Mouse (Mus musculus) T-helper 1 cell (primary cell): Measurements from ENCODE around the gene Gm27027.

Experiments
- in situ Hi-C: fragments of 300-600 bp; cut with MboI, MseI; formaldehyde crosslinking; loops from one replicate; pipeline ENCODE4 v1.15.1; 2025; ENCODE audit warnings: high pct_unique_total_duplicates

The Gm27027 gene

DNA sequence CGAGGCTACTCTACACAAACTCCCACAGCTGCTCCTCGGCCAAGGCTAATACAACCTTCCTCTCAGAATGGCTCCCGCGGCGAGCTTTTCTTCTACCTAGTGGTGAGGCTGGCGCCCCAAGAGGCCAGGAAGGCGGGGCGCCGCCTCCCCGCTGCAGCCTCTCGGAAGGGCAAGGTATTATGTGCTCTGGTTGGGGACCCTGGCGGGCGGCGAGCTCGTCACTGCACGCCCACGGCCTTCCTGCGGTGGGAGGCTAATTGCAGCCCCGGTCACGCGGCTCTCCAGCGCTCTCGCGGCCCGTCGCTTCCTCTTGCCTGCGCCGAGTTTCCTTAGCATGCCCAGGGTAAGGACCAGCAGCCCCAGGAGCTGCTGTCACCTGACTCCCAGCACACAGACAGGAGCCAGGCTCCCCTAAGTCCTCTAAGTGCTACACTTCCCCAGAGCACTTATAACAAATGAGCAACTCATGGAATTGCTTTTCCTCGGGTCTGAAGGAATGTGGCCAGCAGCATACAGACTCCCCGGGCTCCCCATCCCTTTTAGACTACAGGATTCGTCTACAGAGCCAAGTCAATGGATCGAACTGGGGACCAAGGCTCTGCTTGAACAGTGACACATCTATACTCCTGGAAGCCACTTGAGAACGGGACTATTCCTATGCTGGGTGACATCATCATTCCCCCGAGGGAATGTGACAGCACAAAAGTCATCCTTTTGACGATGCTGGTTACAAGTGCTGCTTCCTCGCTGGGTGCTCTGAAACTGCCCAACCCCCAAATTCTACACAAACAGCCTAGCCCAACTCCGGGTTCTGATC, 19.5 kb downstream of the Gm27027 start:
- in situ Hi-C loops = loop anchor here (10.0 kb wide), 1 partner anchor 552 kb away; no protein-coding TSS in a partner anchor

DNA sequence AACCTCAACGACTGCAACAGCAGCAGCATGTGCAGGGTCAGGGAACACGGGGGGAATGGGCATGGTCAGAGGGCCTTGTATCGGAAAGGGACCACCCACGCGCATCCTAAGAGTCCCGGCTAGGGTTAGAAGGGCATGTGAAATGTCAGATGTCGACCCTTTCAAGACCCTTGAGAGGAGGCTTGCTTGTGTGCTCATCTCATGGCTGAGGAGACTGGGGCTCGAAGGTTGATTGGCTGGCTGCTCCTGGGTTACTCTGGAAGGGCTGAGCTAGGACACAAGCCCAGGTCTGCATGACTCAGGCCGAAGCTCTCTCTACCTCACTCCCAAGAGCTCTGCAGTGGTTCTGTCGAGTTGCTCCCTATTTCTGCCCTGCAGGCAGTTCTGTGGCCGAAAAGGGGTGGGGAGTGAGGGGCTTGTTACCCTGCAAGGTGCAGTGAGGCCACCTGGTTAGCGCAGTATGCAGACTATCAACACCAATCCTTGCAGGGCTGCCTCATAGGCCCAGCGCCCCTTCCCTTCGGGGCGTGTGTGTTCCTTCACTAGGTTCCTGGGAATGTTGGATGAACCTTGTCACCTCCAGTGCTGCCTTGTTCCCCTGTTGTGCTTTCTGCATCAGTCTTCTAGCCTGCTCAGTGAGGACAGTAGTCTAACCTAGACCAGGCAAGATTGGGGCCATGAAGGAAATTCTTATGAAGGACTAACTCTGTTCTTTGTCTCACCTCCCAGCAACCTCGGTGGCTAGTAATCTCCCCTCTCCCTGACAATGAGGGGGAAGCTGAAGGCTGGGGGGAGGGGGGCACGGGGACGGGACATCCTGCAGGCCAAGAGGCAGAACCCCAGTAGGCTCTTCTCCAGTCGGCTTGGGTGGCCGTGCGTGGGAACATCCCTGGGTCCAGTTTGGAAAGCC, 20.4 kb downstream of the Gm27027 start:
- in situ Hi-C loops = loop anchor here (10.0 kb wide), 1 partner anchor 551 kb away; no protein-coding TSS in a partner anchor

DNA sequence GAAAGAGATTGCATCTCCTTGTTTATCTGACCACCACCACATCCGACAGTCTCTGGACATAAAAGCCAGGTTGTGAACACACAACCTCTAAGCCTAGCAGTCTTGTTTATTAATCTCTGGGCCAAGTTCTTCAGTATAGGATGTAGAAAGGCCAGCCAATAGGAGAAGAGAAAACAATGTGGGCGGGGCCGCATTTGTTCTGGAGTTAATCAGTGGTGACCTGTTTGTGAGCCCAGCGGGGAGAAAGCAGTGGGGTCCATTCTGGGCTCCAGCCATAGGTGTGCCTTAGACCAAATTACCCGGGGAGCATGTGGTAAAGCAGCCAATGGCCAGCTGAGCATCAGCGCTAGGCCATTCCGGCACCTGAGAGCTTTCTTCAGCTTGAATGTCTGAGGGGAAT, 21.1 kb downstream of the Gm27027 start:
- in situ Hi-C loops = loop anchor here (10.0 kb wide), 1 partner anchor 550 kb away; no protein-coding TSS in a partner anchor

DNA sequence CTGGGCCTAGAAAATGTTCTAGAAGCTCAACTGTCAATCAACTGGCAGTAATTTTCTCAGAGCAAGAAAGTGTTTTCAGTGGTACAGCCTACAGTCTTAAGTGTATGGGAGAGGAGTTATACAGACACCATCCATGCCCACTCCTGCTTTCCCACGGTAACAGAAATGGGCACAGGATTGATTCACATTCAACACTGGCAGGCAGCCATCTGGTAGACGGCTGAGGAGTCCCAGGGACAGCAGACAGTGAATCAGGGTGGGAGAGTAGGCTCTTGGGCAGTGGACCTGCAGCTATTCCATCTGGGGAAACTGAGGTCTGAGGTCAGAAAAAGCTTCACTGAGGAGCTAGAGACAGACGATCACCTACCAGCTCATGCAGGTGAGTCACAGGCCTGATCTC, 24.5 kb downstream of the Gm27027 start:
- in situ Hi-C loops = loop anchor here (10.0 kb wide), 1 partner anchor 547 kb away; no protein-coding TSS in a partner anchor

DNA sequence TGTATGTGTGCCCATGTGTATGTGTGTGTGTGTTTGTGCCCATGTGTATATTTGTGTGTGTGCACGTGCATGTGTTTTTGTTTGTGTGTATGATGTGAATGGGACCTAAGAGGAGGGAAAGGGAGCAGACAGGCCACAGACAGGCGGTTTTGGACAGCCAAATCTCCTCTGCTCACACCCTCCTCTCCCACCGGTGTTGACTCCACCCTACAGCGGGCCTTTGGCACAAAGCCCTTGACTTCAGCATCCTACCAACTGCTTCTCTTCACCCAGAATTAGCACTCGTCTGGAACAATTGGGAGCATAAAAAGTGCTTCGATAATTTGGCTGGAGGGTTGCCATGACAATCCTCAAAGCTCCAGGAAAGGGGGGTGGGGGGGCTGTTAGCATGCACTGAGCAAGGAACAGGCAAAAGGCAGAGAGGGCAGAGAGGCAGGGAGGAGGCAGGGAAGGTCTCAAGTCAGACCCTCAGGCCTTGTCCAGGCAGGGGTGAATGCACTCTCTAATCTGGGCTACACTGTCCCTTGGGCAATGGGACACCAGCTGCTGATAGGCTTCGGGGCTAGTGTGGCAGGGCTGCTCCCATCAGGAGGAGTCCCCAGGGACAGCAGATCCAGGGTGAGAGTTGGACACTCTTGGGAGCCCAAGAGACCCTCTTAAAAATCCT, 31.5 kb downstream of the Gm27027 start:
- in situ Hi-C loops = no loop called here

DNA sequence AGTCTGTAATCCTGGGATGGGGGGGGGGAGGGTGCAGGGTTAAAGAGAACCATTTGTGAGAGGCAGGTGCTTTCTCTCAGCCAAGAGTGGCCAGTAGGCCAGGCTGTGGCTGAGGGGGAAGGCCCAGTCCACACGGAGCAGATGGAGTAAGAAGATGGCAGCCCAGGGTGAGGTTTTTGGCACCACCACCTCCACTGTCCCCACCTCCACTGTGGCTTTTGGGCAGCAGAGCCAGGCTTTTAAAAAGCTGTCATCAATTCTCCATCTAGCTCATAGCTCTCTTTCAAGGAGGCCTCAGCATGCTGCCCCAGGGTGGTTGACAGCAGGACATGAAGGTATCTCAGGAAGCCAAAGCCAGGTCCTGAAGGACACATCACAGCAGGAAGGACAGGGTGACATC, 32.4 kb downstream of the Gm27027 start:
- in situ Hi-C loops = no loop called here

DNA sequence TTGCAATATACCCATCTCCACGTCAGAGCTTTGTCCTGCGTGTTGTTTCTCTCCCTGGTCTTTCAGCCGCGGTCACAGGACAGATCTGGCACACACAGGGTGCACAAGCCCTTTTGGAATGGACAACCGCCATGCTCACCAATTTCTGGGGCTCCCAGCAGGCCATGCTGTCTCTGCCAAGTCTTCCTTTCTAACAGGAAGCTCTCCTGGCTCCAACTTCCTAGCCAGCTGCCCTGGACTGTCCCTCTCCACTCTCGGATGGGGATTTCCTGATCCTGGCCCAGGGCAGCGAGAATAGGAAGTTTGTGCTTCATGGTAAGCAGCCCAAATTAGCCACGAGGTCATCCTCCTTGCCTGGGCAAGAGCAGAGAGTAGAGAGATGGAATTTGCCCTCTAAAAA, 34.4 kb downstream of the Gm27027 start:
- in situ Hi-C loops = no loop called here

DNA sequence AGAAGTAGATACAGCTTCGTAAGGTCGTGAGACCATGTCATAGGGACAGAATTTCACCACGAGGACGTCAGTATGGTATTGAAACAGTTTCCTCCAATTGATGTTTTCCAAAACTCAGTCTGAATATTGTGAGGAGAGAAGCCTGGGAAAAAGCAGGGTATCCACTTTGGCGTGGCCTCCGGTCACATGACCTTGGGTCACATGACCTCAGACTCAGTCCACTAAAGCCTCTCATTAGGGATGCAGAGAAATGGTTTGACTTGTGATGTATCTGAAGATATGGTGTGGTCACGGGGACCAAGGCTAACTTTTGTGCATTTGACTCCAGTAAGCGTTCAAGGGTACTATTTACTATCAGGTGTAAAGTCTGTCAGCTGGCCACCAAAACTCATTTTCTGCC, 36.8 kb downstream of the Gm27027 start:
- in situ Hi-C loops = no loop called here

DNA sequence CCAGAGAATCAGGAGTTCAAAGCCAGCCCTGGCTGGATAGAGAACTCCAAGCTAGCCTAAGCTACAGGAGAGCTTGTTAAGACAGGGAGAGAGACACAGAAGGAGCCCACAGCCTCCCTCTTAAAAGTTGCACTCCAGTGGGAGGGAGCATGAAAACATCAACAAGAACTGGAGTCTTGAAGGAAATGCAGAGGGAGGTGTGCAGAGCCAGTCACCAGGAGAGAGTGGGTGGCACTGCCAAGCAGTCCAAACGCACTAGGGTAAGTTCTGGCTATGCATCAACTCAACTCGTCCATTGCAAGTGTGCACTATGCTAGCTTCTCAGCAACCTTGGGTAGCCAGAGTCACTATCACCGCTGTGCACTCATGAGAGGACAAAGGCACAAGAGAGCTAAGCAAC, 37.9 kb downstream of the Gm27027 start:
- in situ Hi-C loops = no loop called here

DNA sequence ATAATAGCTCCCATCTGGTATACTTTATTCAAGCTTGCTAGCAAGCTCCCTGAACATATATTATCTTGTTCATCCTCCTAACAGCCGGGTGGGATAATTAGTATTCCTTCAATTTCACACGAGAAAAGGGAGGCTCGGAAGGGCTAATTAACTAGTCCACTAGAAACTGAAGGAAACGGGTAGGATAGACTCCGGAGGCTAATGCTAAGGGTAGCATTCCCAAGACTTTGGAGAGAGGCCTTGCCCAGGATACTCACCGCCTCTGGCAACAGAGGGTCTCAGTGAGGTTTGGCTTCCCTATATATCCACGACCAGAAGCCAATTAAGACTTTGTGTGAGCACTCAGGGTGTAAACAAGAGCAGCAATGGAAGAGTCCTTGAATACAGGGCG, 38.4 kb downstream of the Gm27027 start:
- in situ Hi-C loops = no loop called here

DNA sequence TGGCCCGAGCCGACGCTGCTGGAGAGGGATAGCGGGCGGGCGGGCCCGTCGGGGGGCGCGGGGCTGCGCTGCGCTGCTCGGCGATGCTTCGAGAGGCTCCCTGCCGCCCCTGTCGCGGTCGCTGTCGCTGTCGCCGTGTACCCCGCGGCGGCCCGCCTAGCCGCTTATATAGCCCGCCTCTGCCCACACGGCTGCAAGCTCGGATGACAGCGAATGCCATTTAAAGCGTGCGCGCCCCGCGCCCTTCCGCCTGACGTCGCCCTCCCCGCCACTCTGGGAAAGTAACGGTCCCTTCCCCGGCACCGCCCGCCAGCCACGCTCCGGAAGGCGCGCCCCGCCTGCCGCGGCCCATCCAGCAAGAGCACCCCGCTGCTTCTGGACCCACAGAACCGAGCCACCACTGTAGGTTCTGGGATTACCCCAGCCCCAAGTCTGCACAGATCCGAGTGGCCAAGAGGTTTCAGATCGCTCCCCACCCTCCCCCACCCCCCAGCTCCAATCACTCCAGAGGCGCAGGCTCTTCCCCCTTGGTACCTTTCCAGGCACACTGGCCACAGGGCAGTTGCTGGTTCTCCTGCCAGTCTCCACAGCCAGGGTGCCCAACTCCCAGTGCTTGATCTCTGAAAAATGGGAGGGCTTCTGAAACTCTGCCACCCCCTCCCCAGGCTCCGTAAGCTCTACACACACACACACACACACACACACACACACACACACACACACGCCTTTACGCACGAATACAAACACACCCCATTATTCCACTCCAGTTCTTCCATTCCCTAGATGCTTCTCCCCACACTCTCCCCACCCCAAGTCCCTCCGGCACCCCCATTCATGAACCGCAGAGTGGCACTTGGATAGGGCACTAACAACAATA, 39.0 kb downstream of the Gm27027 start, which contains the start of gene Gm13889:
Gm13889 (minus strand) TSS at position 294 of the 877 bp plus-strand sequence.
- in situ Hi-C loops = no loop called here

DNA sequence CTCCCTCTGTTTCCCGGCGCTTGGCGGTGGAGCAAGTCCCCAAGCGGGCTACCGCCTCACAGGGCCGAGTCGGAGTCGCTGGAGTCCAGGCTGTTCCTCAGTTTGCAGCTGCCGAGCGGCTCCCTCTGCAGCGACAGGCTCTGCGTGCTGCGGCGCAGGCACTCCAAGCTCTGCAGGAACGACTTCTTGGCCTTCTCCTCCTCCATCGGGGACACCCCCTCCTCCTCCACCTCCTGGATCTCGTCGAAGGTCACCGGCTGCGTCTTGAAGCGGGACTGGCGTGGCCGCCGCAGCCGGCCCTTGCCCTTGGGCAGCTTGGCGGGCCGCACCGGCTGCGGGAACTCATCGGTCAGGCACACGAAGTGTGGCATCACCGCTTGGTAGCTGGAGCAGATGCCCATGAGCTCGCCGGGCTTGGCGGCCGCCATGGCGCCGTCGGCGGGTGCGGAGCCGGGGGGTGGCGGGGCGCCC, 39.8 kb downstream of the Gm27027 start:
- in situ Hi-C loops = no loop called here

DNA sequence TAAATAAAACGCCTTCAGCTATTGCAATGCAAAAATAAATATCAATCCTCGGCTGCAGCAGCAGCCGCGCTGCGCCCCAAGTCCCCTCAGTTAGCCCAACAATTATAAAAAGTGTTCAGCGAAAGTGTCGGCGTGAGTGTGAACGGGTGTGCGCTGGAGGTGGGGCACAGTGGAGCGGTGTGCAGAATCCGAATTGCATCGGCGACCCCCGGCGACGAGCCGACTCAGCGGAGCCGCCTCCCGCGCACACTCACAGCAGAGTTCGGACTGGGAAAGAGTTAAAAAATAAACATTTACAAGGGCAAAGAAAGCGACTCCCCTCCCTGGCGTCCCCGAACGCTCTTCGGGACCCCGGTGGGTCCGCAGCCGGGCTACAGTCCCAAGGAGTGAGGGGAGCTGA, 40.3 kb downstream of the Gm27027 start:
- in situ Hi-C loops = no loop called here

DNA sequence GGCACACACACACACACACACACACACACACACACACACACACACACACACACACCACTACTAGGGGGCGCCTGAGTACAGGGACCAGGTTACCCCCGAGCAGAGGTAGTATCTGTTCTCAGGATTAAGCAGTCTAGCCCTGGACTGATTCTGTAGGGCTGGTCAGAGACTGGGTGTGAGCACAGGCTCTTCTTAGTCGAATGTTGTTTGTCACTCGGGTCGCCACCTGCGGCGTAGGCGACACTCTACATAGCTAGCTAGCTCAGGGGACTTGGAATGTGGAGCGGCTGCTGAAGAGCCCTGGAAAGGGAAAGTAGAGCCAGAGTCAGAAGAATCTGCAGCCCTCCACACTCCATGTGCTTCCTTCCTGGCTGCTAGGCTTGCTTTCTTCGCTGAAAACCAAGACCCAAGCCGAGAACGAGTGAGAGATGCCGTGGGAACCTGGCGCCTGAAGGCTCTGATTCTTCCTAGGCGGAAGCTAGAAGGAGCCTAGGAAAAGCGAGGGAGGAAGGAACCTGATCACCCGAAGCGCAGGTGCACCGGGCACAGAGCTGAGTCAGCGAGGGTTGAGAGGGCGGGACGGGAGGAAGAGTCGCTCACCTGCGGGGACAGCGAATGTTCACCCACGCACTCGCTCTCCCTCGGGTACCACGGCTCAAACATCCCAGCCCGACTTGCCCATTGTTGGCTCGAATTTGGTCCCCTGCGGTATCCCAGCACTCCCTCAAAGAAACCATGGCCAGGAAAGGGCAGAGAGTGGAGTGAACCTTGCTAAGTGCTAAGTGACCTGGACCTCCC, 41.2 kb downstream of the Gm27027 start:
- in situ Hi-C loops = no loop called here

DNA sequence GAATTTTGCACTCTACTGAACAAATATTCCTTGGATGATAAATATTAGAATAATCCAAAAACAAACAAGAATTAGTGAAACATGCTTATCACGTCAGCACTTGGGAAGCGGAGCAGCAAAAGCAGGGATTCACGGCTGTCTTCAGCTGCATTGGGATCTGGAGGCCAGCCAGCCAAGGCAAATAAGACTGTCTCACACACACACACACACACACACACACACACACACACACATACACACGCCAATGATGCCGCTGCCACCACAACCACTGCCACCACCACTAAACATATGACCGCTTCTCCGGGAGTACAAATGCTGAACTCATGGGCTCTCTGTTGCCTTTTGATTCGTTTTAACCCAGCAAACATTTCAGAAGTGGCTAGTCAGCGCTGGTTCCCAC, 42.4 kb downstream of the Gm27027 start:
- in situ Hi-C loops = no loop called here

DNA sequence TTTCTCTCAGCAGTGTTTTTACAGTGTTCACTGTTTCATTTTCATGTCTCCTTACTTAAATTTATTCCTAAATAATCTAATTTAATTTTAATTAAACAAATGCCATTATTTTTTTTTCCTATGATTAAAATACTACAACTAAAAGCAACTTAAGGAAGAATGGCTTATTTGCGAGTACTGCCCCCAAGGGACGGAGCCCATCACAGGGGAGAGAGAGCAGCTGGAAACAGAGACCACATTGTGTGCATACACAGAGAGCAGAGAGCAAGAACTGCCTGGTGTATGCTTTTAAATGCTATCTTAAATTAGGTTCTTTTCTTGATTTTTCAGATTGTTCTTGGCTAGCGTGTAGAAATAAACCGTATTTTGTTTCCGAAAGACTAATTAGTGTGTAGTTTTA, 49.2 kb downstream of the Gm27027 start:
- in situ Hi-C loops = no loop called here

DNA sequence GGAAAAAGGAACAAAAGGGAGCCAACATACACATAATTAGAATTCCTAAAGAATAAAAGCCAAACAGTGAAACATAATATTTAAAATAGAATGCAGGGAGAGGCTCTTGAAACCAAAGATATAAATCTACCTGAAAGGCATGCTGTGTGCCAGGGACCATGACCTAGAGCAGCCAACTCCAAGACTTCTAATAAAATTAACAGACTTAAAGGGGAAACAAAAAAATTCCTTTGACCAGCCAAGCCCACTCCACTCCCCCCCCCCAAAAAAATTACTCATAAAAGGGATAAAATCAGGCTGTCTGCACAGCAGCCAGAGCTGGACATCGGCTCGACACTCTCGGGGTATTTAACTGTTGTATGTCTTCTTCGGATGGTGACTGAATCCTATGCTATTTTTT, 51.3 kb downstream of the Gm27027 start:
- in situ Hi-C loops = no loop called here

DNA sequence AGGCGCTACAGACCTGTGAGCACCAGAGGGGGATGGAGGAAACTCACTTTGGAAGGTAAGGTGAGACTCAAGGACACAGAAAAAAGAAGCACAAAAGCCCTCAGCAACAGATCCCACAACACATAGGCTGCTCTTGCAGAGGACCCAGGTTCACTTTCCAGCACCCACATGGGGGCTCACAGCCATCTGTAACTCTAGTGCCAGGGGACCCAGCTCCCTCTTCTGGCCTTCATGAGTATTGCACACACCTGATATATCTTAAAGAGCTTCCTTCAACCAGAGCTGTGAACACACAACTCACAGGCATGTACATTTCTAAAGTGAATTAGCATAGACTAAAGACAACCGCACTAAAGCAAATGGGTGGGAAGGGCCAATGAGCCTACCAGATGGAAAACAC, 52.1 kb downstream of the Gm27027 start:
- in situ Hi-C loops = no loop called here

DNA sequence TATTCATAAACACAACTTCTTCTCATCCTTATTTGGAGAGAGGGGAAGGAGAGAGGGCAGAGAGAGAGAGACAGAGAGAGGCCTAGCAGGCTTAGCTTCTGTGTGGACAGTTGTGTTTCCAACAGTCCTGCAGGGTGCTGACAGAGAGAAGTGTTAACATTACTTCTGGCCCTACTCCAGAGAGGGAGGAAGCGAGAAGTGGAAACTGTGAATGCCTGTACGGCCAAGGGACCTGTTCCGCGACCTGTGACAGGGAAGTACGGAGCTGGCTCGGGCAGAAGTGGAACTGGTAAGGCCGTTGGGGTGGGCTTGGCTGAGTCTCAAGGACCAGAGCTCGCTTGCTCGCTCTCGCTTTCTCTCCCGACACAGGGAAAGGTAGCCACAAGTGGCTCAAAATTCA, 54.5 kb downstream of the Gm27027 start:
- in situ Hi-C loops = no loop called here

DNA sequence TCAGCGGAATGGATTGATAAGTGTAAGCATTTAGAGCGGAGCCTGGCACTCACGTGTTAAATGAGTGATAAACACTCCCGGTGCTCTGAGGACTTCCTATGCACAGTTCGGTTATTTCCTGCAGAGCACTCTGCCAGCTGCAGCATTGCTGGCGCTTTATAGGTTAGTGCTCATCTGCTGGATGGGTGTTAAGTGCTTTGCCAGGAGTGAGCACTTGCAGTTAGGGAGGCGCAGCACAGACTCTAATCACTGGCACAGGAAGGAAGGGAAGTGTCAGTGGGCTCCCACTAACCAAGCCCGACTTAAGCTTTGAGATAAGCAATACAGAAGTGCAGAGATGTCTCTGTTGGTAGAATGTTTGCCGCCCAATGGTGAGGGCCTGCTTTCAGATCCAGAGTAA, 57.6 kb downstream of the Gm27027 start:
- in situ Hi-C loops = no loop called here
